Mouse (Mus musculus) hematopoietic stem cell, adult 5-6 weeks (primary cell): Measurements from ENCODE around the gene Cd59b. TPM values are rescaled to one million over a fixed set of nuclear protein-coding genes. Genes with fewer than 3 reads are reported as not detected.

Experiments used
- ATAC-seq, 2 experiments: fragments of 125-278 bp in 1 of 2; replicated peaks in 1 of 2; 2 replicates each; pipeline ENCODE4 v1.8.0; 2016 to 2017; ENCODE audit warnings: inconsistent platforms in 2 of 2, mild to moderate bottlenecking in 2 of 2, moderate number of reproducible peaks in 2 of 2, low read depth in 1 of 2, moderate TSS enrichment in 1 of 2; ENCODE audit not compliant: low FRiP score in 2 of 2, poor library complexity in 2 of 2, severe bottlenecking in 2 of 2, insufficient read depth in 1 of 2, low TSS enrichment in 1 of 2
- total RNA-seq: library from RNA; stranded (forward); fragments of 172-1452, 232-1000 nt; gene quantifications from 2 replicates; pipeline ENCODE4 v1.2.3, GENCODE M21; 2017

Cd59b gene
- total RNA-seq: 3.2 and 12.7 TPM in 2 replicates

DNA sequence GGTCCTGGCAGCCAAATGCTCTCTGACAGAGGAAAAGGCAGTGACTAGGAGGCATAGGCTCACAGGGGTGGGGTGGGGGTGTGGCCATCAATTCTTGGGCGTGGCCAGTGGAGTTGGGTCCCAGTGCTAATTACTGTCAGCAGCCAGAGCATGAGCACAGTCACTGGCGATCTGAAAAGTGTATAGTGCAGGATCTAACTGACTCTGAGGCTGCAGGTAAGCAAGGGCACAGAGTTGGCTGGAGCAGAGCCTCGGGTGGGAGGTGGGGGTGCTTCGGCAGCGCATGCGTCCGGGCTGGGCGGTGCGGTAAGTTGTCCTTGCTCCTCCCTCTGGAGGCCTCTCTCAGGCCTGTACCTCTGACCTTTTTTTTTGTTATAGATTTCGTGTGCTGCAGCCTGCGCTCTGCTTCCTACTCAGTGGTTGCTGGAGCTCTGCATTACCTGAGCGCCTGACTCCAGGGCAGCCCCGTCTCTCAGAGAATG, at the start of gene Cd59b:
Gene Cd59b (plus strand): TSS at position 146 of the 482 bp plus-strand sequence.
- peak; percentile 89 to 91 for ATAC-seq

DNA sequence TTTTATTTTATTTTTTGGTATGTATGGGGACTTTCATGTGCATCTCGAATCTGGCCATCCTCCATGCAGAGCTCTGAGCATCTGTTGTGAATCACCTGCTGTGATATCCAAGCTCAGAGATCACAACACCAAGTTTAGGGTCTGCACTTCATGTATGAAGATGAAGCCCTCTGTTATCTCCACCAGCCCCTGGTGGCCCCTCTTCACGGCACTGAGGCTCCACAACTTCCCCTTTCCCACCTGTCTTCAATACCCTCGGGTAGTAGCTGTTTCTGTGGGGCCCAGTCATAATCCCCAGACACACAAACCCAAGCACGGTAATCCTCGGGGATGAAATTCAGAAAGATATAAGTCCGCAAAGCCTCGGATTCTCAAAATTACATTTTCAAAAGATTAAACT, 46.6 kb upstream of the Cd59b start:
- no peak for ATAC-seq

DNA sequence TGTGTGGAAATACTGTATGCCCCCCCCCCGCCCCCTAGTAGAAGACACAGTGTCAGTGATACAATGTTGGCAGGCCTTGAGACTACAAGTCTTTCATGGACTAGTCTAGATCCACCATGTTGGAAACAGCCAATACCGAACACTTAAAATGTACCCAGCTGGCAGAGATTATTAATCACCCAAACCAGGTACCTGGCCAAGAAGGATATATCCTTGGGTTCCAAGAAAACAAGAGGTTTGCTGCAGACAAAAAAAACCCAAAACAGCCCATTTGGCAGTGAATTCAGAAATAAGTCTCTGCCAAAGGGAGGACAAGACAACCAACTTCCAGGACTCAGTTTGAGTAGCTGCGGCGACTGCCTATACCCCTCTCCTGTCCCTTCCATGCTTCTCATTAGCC, 45.0 kb upstream of the Cd59b start:
- no peak for ATAC-seq

DNA sequence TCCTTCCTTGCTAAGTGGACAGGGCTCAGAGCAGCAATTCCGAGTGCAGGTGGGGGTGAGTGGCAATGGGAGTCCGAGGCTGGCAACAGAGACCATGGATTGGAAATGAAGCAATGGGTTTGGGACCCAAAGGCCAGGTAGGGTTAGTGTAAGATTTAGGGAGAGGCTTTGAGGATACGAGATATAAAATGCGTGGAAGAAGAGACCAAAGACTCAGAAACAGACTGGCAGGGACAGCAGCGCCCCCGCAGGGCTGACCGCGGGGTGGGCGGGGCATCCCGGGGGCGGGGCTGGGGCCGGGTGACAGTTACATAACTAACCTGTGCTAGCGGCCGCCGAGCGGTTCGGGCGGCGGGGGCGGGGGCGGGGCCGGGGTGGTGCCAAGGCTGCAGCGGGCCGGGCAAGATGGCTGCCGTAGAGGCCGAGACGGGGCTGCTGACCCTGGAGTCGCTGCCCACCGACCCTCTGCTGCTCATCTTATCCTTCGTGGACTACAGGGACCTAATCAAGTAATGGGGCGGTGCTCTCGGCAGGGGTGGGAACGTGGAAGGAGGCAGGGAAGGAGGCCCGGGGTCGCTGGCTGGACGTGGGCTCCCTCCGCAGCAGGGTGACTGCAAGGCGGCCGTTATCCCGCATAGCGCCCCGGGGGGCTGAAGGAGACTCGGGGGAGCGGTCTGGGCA, 42.1 kb upstream of the Cd59b start, which contains the start of gene Fbxo3:
Gene Fbxo3 (plus strand): TSS at position 264 of the 681 bp plus-strand sequence.
- ATAC-seq: peak; percentile 75 to 83

DNA sequence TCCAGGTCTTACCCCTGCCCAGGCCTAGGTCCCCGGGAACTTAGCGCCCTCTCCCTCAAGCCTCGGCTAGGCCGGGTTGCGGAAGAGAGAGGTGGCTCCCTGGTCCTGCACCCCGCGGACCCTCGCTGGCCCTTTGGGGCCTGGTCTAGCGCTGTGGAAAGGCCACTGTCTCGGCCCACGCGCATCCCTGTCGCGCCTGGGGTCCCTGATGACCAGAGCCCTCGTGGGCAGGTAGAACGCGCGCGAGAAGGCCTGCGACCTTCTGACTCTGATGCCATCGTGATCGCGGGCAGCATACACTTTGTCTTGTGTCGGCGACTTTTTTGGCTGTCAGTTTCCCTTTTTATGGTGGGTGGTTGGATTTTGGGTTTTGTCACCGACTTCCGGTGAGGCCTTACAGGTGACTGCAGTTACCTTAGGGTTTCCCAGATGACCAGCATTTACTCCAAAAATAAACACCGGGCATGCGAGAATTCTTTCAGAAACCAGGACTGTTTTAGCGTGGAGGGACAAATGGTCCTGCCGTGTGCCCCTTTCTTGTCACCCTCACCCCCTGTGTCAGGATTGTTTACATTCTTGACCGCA, 41.4 kb upstream of the Cd59b start, which contains the start of gene 4931422A03Rik:
Gene 4931422A03Rik (minus strand): TSS at position 223 of the 585 bp plus-strand sequence.
- ATAC-seq: no peak; a peak in 1 of 4 replicates

DNA sequence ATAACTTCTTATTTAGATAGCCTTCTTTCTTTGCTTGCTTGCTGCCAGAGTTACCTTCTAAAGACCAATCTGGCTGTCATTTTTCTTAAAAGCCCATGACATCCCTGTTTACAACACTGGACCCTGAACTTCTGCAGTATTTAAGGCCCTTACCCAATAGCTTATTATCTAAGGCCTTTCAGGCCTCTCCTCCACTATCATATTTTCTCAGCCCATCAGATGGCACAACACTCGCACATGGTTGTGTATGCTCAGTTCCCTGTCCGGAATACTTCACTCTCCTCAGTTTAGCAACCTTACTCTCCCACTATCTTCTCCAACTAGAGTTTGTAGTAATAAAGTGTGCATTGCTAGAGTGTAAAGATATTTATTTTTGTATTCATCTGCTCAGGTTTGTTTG, 40.6 kb upstream of the Cd59b start:
- ATAC-seq: peak in 1 of 2 experiments; percentile 17; a peak in 1 of 4 replicates

DNA sequence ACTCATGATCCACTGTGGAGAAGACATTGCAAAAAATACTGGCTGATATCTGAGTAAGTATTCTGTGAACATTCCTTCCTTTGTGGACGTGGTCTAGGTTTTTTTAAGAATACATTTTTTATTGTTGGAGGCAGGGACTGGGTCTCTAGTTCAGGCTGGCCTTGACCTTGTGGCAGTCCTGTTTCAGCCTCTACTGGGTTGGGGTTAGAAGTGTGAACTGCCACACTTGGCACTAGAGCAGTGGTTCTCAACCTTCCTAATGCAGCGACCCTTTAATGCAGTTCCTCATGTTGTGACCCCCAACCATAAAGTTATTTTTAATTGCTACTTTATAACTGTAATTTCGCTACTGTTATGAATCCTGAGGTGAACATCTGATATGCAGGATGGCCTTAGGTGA, 39.3 kb upstream of the Cd59b start:
- ATAC-seq: no peak

DNA sequence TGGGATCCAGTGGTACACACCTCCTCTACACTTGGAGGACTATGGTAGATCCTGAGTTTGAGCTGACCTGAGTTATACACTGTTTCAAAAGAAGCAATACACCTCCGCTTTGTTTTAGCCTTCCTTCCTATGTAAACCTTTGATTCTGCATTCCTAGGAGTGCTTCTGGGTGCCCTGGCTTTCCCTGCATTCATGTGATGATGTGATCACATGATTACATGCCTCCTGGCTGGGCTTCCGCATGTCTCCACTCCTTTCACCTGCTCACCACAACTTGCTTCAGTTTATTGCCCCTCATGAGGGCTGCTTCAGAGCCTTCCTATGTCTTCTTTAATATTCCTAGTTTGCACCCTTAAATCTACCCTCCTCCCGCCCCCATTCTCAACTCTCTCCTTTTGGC, 37.6 kb upstream of the Cd59b start:
- ATAC-seq: no peak

DNA sequence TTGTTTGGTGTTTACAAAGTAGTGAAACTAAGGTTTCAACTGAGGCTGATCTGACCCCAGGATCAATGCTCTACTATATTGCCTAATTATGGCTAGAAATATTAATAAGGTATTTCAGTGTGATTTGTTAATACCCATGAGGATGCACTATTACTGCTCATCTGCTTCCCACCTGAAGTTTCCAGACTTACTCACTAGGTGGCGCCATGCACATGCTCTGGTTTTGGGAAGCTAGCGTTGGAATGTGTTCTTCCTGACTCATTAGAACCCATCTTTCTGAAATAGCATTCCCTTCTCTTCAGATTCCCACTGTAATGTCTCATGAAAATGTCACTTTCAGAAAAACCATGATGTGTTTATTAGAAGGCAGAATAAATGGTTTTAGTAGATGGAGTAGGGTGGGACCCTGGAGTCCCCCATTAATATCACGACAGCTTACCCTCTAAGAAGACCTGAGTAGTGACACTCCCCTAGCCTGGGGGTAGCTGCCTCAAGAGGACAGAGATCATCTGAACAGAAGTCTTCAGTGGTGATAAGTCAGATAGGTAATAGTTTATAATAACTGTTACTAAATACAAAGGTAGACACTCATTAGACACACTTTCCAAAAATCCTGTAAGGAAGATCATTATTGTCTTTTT, 34.7 kb upstream of the Cd59b start:
- ATAC-seq: peak; percentile 27 to 42; a peak in 1 of 4 replicates

DNA sequence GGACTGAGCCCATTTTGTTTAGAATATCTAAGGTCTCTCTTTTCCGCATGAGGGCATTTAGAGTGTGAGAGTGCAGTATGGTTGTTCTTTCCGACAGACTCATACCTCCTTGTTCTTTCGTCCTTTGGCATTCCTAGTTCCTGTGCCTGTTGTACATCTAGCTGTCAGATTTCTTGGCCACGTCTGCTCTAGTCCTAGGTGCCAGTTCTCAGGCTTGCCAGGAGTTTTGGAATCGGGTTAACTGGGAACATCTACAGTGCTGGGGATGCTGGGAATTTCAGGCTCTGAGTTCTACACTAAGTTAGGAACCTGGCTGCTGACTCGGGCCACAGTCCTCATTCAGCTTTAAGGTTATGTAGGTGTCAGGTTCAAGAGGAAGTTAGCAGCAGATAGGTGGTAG, 34.1 kb upstream of the Cd59b start:
- ATAC-seq: no peak

DNA sequence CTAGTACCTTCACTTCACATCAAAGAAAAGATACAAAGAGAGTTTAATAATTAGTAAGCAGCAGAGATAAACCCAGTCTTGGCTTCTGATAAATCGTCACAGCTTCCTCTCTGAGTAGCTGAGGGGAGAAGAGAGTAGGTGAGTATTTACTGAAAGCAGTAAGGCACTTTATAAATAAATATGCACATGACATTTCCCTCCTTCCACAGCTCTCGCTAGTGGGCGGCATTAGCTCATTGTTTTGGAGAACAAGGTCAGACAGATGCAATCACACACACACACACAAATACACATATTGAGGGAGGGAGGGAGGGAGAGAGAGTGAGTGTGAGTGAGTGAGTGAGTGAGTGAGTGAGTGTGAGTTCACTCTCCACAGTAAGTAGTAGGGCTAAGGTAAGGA, 33.3 kb upstream of the Cd59b start:
- ATAC-seq: no peak

DNA sequence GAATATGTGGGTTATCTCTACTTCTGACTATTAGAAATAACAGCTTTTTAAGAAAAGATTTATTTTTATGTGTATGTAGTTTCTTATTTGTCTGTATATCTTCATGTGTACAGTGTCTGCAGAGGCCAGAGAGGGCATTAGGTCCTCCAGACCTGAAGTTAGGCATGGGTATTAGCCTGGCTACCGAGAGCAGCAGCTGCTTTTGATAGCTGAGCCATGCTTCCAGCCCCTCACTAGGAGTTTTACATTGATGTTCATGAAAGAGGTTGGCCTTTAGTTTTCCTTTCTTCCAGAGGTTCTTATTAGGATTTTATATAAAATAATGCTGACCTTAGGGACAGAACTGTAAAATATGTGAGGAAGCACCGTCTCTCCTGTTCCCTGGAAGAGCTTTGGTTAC, 31.4 kb upstream of the Cd59b start:
- ATAC-seq: no peak

DNA sequence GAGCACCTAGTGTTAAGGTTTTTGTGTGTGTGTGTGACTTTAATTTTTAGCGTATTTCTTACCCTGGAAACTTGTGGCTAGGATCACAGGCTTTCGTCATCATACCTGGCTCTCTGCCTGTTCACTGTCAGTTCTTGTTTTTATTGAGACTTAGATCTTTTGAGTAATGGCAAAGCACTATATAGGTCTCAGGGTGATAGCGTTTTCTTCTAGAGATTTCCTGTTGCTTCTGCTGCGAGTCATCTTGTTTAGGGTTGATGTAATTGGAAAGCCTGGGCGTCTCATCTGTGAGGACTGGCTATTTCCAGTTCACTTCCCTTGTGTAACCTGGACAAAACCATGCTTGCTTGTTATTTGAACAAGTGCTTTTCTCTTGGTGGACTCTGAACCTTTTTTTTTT, 28.0 kb upstream of the Cd59b start:
- peak; percentile 37 to 48; a peak in 3 of 4 replicates for ATAC-seq

DNA sequence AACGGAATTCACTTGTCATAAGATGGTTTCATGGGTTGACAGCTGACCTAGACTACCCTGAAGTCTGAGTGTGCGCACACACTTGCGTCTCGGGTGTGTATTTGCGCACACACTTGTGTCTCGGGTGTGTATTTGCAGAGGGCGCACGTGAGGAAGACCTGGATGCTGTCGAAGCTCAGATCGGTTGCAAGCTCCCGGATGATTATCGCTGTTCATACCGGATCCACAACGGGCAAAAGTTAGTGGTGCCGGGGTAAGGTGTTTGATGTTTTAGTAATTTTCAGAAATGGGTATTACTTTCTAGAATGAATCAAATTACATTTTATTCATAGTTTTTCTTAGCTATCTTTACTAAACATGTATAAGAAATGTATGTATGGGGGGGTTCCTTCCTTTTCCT, 26.9 kb upstream of the Cd59b start:
- ATAC-seq: no peak

DNA sequence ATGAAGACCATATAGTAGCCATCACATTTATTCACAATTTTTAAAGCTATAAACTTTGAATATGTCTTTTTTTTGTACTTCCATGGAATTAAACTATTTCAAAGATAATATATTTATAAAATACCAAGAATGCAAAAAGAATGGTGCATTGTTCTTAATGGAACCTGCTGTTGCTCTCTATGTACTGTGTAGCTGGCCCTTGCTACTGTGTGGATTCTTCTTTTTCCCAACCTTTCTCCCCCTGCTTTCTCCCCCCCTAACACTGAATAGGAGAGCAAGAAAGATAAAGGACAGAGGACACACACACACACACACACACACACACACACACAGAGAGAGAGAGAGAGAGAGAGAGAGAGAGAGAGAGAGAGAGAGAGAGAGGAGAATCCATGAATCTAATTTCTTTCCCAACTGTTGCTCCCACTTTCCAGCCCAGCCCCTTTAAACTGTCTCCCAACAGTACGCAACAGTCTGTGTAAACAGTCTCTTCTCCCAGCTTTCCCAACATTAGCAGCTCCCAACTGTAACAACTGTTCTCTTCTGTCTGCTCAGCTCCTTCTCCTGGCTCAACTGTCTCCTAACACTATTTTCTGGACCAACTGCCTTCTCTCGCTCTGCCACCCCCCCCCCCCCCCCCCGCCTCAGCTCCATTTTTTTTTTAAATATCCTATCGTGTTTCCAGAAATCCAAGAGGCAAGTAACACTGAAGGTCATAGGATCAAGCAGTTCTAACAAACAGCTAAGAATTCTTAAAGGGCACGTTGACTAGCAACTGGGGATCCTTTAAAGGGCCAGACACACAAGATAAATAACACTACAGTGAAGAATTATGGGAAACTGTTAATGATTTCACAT, 25.8 kb upstream of the Cd59b start:
- ATAC-seq: no peak

DNA sequence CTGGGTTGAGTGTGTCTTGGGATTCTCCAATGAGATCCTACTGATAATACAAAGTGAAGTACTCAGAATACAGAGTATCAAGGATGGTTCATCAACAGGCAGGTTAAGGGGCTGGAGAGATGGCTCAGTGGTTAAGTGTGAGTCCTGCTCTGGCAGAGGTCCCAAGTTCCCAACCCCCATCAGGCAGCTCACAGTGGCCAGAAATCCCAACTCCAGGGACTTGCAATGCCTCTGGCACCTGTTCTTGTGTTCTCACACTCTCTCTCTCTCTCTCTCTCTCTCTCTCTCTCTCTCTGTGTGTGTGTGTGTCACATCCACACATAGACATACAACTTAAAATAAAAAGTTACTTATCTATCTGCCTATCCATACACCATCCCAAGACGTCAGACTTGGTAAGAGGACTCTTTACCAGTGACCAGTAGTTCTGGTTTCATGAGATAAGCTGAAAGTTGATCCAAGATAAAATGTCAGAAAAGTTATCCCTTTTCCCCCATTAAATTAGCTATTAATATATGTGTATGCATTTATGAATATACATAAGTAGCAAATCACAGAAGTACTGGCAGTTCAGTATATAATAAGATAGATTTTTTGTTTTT, 25.1 kb upstream of the Cd59b start:
- ATAC-seq: no peak

DNA sequence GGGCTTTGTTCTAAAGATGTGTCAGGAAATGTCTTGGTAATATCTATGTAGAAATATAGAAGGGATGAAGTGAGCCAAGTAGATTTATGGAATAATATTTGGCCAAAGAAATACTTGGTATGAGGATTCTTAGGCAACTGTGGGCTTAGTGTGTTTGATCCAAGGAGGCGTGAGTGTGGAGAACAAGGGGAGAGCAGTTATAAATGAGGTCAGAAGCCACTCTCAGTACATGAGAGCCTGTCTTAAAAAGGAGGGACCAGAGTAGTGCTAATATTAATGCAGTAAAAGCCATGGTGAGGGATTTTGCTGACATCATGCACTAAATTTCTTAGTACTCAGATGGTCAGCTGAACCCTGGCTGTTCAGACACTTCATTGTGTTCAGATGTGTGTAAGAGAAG, 11.3 kb upstream of the Cd59b start:
- ATAC-seq: no peak
